Mouse (Mus musculus) G1E (cell line): ENCODE measurements around the gene Iqce.

Source experiments
- CTCF ChIP-seq: IDR thresholded peaks from 2 replicates; pipeline ENCODE4 v1.5.1; 2012; ENCODE audit warnings: low read depth, low read length, inconsistent platforms, mixed read lengths
- GATA1 ChIP-seq: IDR thresholded peaks from 2 replicates; pipeline ENCODE4 v1.6.1; 2012; ENCODE audit warnings: borderline replicate concordance, low read length, inconsistent platforms, mixed read lengths
- POLR2AphosphoS5 ChIP-seq: IDR thresholded peaks from 2 replicates; pipeline ENCODE4 v1.6.1; 2012; ENCODE audit warnings: low read depth, low read length, inconsistent platforms; ENCODE audit not compliant: insufficient replicate concordance
- TAL1 ChIP-seq: conservative IDR thresholded peaks from 2 replicates; pipeline ENCODE4 v1.6.1; 2012; ENCODE audit warnings: low read depth, low read length, inconsistent platforms, mixed read lengths

DNA sequence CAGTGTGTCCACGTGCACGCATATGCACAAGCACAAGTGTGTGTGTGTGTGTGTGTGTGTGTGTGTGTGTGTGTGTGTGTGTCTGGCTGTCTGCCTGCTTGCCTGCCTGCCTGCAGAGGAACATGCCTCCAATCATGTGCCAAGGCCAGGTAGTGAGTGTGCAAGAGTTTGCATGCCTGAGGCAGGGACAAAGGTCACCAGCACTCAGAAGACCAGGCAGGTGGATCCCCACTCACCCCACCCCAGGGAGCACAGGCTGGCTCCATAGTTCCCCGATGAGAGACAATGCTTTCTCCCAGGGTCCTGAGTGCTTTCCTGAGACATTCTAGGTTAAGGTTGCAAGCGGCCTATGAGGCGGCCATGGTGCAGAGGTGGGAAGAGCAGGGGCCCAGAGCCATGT lies 77.9 kb downstream of the Iqce start:
- TF ChIP-seq GATA1: no peak
- no peak for TF ChIP-seq CTCF
- no peak for TF ChIP-seq TAL1
- no peak for TF ChIP-seq POLR2AphosphoS5
